In genomic region chr7:80864831-80865230, GRCm38 (mm10) we compare ENCODE assay signal across 10 mouse cellular contexts. TPM values are rescaled to one million over a fixed set of nuclear protein-coding genes. Genes with fewer than 3 reads are reported as not detected.
DNase-seq lines count a peak whose midpoint lies in the region; ATAC-seq and TF ChIP-seq lines count a peak whose summit lies in the region.
"Had no signal": no experiment of that assay in that cellular context is flagged by ENCODE, and none has a peak within 500 bp of the region (broad histone marks: within the 10 kb centered on the region; RNA-seq: fewer than 3 reads in every experiment).

No protein-coding gene starts in this region.

- no peak for ATAC-seq in lung, embryonic 14.5 days (ENCODE audit: insufficient read depth)
- ATAC-seq in heart, embryonic 15.5 days (replicated peaks; ENCODE audit: insufficient number of reproducible peaks, insufficient read depth, low FRiP score, low read depth), result peak; percentile 55
- no peak for ATAC-seq in lung, postnatal 0 days

- no peak overlapping the region for H3K9ac ChIP-seq in lung, embryonic 14.5 days
- no peak overlapping the region for H3K9ac ChIP-seq in heart, embryonic 15.5 days
- no peak overlapping the region for H3K9ac ChIP-seq in lung, postnatal 0 days (replicated peaks; ENCODE audit: low read depth)

- H3K27ac ChIP-seq in lung, embryonic 14.5 days (ENCODE audit: low read depth), result peak overlapping the region; percentile 22
- H3K27ac ChIP-seq in heart, embryonic 15.5 days, result peak overlapping the region; percentile 82
- H3K27ac ChIP-seq in lung, postnatal 0 days (ENCODE audit: low read length), result peak overlapping the region; percentile 51; the same call in 1 of the 2 replicates

- peaks cover 13% of the 10 kb centered on the region; the same call in 1 of the 2 replicates for H3K4me1 ChIP-seq in lung, embryonic 14.5 days (ENCODE audit: insufficient read depth)
- H3K4me1 ChIP-seq in heart, embryonic 15.5 days (replicated peaks), result peaks cover 38% of the 10 kb centered on the region
- peaks cover 19% of the 10 kb centered on the region for H3K4me1 ChIP-seq in lung, postnatal 0 days (ENCODE audit: insufficient read depth, low read depth, low read length)

- 62% methylated on average over 8 of the region's 8 CpGs for WGBS in lung, embryonic 14.5 days
- 48% methylated on average over 8 of the region's 8 CpGs for WGBS in heart, embryonic 15.5 days
- WGBS in lung, postnatal 0 days, result 47% methylated on average over 8 of the region's 8 CpGs

- TF ChIP-seq CTCF in lung, embryonic 14.5 days (IDR thresholded peaks at IDR 0.05; ENCODE audit: low read depth), result no peak
- TF ChIP-seq CTCF in lung, postnatal 0 days (IDR thresholded peaks at IDR 0.05), result no peak

- H3K27me3 ChIP-seq in lung, embryonic 14.5 days (ENCODE audit: insufficient read depth, low read length), result no peaks in the 10 kb centered on the region
- no peaks in the 10 kb centered on the region for H3K27me3 ChIP-seq in heart, embryonic 15.5 days
- no peaks in the 10 kb centered on the region for H3K27me3 ChIP-seq in lung, postnatal 0 days (replicated peaks; ENCODE audit: insufficient read depth, low read length)

- no peak overlapping the region for H3K4me2 ChIP-seq in lung, embryonic 14.5 days
- peak overlapping the region; percentile 34 for H3K4me2 ChIP-seq in heart, embryonic 15.5 days
- no peak overlapping the region for H3K4me2 ChIP-seq in lung, postnatal 0 days (replicated peaks; ENCODE audit: low read depth, low read length)

- no peaks in the 10 kb centered on the region for H3K9me3 ChIP-seq in lung, embryonic 14.5 days (ENCODE audit: low read depth, low read length)
- no peaks in the 10 kb centered on the region for H3K9me3 ChIP-seq in heart, embryonic 15.5 days (replicated peaks)
- no peaks in the 10 kb centered on the region for H3K9me3 ChIP-seq in lung, postnatal 0 days (ENCODE audit: low read length)

- H3K36me3 ChIP-seq in lung, embryonic 14.5 days (ENCODE audit: insufficient read depth), result peaks cover 54% of the 10 kb centered on the region
- peaks cover 43% of the 10 kb centered on the region for H3K36me3 ChIP-seq in heart, embryonic 15.5 days
- no peaks in the 10 kb centered on the region for H3K36me3 ChIP-seq in lung, postnatal 0 days (ENCODE audit: insufficient read depth, low read length)

- TF ChIP-seq EP300 in lung, postnatal 0 days (IDR thresholded peaks at IDR 0.05), result no peak

- peak; percentile 48 for DNase-seq in lung, embryonic 14.5 days
- DNase-seq in lung, postnatal 25 days (ENCODE audit: low spot score), result no peak
- peak; percentile 33 for DNase-seq in lung, postnatal 0 days (ENCODE audit: low spot score)
- DNase-seq in thymus, postnatal 0 days (ENCODE audit: low spot score), result peak; percentile 92
- no peak for DNase-seq in ovary, adult 18-20 months (ENCODE audit: low spot score)
- no peak for DNase-seq in urinary bladder, postnatal 14 days (ENCODE audit: low spot score)
- DNase-seq in adipocyte (ENCODE audit: low spot score), result no peak
- DNase-seq: gastrocnemius, postnatal 36 days had no signal

- H3K4me3 ChIP-seq in lung, embryonic 14.5 days (ENCODE audit: low read depth, low read length), result no peak overlapping the region
- 0 out of 2 replicates have a peak overlapping the region, but pooled peaks have one; percentile 2 for H3K4me3 ChIP-seq in heart, embryonic 15.5 days
- H3K4me3 ChIP-seq in lung, postnatal 0 days (ENCODE audit: low read depth, low read length), result no peak overlapping the region
- H3K4me3 ChIP-seq: myocyte had no signal

RNA-seq across cellular contexts. Expression of gene Zscan2, which starts 4.1 kb away (rescaled TPM):
- polyA plus RNA-seq in lung, embryonic 14.5 days (2014; fragmentation: Nextera tagmentation; extraction: Ambion mirVana), result 2.2 and 3.2 TPM in 2 replicates
- polyA plus RNA-seq in heart, embryonic 15.5 days (2015; fragmentation: Nextera tagmentation; extraction: Ambion mirVana), result 1.8 and 2.0 TPM in 2 replicates
- 1.1 and 1.5 TPM in 2 replicates for polyA plus RNA-seq in lung, postnatal 0 days (2015; fragmentation: Nextera tagmentation; extraction: Ambion mirVana)
- polyA plus RNA-seq in thymus, postnatal 0 days (2015; fragmentation: Nextera tagmentation; extraction: Ambion mirVana), result 2.7 and 3.0 TPM in 2 replicates

RNA-seq across cellular contexts. Expression of gene Wdr73, which starts 36.2 kb away (rescaled TPM):
- 29.0 and 30.9 TPM in 2 replicates for polyA plus RNA-seq in lung, embryonic 14.5 days (2014; fragmentation: Nextera tagmentation; extraction: Ambion mirVana)
- 16.3 and 20.9 TPM in 2 replicates for polyA plus RNA-seq in heart, embryonic 15.5 days (2015; fragmentation: Nextera tagmentation; extraction: Ambion mirVana)
- 17.5 and 20.7 TPM in 2 replicates for polyA plus RNA-seq in lung, postnatal 0 days (2015; fragmentation: Nextera tagmentation; extraction: Ambion mirVana)
- polyA plus RNA-seq in thymus, postnatal 0 days (2015; fragmentation: Nextera tagmentation; extraction: Ambion mirVana), result 38.2 and 44.6 TPM in 2 replicates

RNA-seq across cellular contexts. Expression of gene Iqgap1, which starts 39.1 kb away (rescaled TPM):
- 92.3 and 95.2 TPM in 2 replicates for polyA plus RNA-seq in lung, embryonic 14.5 days (2014; fragmentation: Nextera tagmentation; extraction: Ambion mirVana)
- 35.6 and 49.4 TPM in 2 replicates for polyA plus RNA-seq in heart, embryonic 15.5 days (2015; fragmentation: Nextera tagmentation; extraction: Ambion mirVana)
- 153 and 183 TPM in 2 replicates for polyA plus RNA-seq in lung, postnatal 0 days (2015; fragmentation: Nextera tagmentation; extraction: Ambion mirVana)
- polyA plus RNA-seq in thymus, postnatal 0 days (2015; fragmentation: Nextera tagmentation; extraction: Ambion mirVana), result 87.5 and 104 TPM in 2 replicates

RNA-seq across cellular contexts. Expression of gene Nmb, which starts 40.0 kb away (rescaled TPM):
- 9.5 and 10.3 TPM in 2 replicates for polyA plus RNA-seq in lung, embryonic 14.5 days (2014; fragmentation: Nextera tagmentation; extraction: Ambion mirVana)
- polyA plus RNA-seq in heart, embryonic 15.5 days (2015; fragmentation: Nextera tagmentation; extraction: Ambion mirVana), result 4.6 and 4.8 TPM in 2 replicates
- 6.3 and 8.3 TPM in 2 replicates for polyA plus RNA-seq in lung, postnatal 0 days (2015; fragmentation: Nextera tagmentation; extraction: Ambion mirVana)
- polyA plus RNA-seq in thymus, postnatal 0 days (2015; fragmentation: Nextera tagmentation; extraction: Ambion mirVana), result 28.0 and 32.1 TPM in 2 replicates

Comparison
In these comparisons a context has a peak if more than half of its experiments do, and no peak if none do; other contexts are left out.
1. DNase-seq: peak in lung, embryonic 14.5 days (single experiment), lung, postnatal 0 days (single experiment) and thymus, postnatal 0 days (single experiment); none in lung, postnatal 25 days (single experiment), ovary, adult 18-20 months (single experiment), urinary bladder, postnatal 14 days (single experiment) and adipocyte (single experiment).
2. H3K27ac ChIP-seq: peak in every context shown above with its lines; median percentile 82 in heart, embryonic 15.5 days; 51 in lung, postnatal 0 days; 22 in lung, embryonic 14.5 days.